Mouse (Mus musculus) lung, postnatal 25 days (tissue): ENCODE measurements around the gene Hnrnpu.
"Not testable (repeated sequence)": the region's sequence is repeated elsewhere in the genome, so short reads cannot be mapped to it uniquely, and the experiment has no call there.

Experiments used
- DNase-seq: peaks from one replicate; pipeline ENCODE4 v3.0.0; 2022; ENCODE audit warnings: low spot score

Gene Hnrnpu

GRCm38 (mm10) chr1:178313039-178313597, 24.5 kb downstream of the Hnrnpu start:
- DNase-seq = no peak

GRCm38 (mm10) chr1:178310128-178310527, 27.5 kb downstream of the Hnrnpu start:
- DNase-seq = no peak

DNA sequence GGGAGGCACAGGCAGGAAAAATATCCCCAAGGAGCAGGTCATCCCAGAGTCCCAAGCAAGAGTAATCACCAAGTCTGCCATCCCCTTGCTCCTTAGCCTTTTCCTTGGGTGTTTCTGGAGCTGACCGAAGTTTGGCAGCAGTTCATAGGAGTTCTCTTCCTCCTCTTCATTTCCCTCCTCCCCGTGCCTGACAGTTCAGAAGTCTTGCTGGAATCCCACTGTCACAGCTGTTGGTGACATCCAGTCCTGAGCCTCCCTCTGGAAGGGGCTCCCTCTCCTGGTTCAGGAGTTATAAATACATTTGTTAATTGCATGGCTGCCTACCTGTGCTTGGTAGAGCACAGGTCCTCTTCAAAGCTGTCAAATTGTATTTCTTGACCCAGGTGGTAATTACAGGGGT, 28.1 kb downstream of the Hnrnpu start:
- DNase-seq = no peak

DNA sequence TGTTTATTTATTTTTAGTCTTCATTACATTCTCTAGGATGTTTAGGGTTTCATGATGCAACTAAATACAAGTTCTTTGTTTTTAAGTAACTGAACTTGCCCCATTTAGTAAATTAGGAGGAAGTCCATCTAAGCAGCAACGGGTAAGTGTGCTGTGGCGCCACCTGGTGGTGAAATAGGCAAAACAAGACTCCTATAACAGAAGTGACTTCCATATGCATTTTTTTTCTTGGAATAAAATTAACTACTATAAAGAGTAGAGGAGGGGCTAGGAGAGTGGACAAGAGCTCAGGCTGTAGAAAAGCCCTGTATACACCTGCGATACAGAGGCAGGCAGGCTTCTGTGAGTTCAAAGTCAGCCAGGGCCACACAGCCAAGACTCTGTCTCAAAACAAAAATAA, 34.2 kb downstream of the Hnrnpu start:
- peak; percentile 71 for DNase-seq

DNA sequence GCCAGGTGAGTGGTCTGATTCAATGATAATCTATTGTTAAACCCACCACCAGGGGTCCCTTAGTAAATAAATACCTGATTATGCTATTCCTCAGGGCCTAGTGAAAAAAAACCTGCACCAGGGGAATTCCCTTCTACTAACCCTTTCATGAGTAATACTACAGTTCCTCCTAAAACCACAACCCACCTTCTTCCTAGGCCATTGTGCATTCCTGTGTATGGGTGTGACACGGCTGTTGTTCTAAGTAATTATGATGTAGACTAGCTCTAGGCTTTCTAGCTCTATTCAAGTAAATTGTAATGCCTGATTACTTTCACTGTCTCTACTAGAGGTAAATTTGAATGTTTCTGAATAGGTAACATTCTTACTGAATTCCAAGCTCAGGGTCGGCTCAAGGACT, 36.3 kb downstream of the Hnrnpu start:
- DNase-seq = not testable (repeated sequence)

DNA sequence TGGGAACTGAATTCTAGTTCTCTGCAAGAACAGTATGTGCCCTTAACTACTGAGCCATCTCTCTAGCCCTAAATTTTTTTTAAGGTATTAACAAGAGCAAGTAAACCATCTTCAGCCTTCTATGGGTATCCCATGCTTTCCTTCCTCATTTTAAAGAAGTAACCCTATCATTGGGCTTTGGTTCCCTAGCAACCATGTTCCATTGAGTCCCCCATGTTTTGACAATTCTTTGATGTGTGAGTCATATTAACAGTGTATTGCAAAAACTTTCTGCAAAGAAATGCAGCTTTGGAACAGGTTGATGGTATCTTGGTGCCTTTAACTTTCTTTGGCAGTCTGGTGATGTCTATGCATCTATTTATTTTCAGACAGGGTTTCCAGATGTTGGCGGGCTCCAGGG, 43.5 kb downstream of the Hnrnpu start:
- no peak for DNase-seq

DNA sequence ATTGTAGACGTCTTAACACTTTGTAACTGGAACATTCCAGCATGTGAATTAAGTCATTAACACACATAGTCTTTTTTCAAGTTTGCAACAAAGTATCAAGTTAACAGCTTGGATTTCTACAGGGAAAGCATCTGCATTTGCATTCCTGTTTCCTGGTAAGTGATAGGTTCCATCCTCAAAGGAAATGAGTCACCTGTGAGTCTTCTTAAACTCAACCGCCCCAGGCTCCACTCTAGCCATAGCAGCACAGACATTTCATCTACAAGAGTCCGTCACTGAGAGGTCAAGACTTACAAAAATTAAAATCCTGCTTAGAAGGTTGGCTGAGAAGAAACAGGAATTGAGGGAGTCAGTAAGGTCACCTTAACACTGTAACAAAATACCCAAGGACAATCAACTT, 45.9 kb downstream of the Hnrnpu start:
- DNase-seq = no peak

DNA sequence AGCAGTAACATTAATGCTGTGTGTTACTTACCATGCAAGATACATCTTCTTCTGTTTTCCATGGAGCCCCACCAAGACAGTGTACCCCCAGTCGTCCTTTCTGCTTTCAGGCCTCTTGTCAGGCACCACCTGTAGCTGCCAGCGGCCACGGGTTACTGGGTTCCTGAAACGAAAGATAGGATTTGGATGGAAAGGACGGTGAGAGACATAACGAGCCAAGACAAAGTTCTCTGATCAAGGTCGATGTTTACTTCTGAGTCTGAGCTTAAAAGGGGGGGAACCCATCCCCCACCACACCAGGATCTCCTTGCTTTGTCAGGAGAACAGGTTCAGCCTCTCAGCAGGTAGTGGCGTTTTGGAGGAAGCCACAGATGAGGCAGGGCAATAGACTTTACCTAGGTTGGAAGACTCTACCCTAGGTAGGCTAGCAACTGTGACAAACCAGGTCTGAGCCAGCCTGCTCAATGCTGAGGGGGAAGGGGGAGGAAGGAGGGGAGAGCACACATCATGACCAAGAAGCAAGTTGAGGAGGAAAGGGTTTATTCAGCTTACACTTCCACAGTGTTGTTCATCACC, 49.9 kb downstream of the Hnrnpu start:
- DNase-seq = no peak

GRCm38 (mm10) chr1:178283946-178284720, 53.5 kb downstream of the Hnrnpu start:
- DNase-seq = no peak

- DNase-seq = not testable (repeated sequence)
Measured at GRCm38 (mm10) chr1:178283314-178283713, 54.3 kb downstream of the Hnrnpu start.

- DNase-seq = peak; percentile 16
Measured at GRCm38 (mm10) chr1:178276054-178276911, 61.3 kb downstream of the Hnrnpu start.

GRCm38 (mm10) chr1:178275738-178276053, 61.9 kb downstream of the Hnrnpu start:
- DNase-seq = no peak

DNA sequence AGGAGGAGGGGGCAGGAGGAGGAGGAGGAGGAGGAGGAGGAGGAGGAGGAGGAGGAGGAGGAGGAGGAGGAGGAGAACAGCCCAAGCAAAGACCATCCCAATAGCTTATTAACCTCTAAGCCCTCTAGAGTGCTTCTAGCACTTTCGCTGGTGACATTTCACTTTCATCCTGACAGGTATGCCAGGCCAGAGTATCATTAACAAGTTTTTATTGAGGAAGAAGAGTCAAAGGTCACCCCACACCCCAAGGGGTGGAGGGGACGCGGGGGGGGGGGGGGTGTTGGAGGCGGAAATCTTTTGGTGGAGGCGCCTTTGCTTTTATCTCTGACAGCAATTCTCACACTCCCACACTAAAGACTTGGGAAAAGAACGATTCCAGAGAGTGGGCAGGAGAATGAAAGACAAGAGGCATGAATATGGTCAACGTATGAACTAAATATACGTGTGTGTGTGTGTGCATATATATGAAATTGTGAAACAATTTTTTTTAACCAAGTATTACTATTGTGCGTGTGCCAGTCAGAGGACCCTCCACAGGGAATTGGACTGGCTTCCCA, 62.3 kb downstream of the Hnrnpu start:
- DNase-seq = no peak
